Mouse (Mus musculus): ENCODE measurements around the gene Gm4141. TPM values are rescaled to one million over a fixed set of nuclear protein-coding genes. Genes with fewer than 3 reads are reported as not detected.
"Not testable (repeated sequence)": the region's sequence is repeated elsewhere in the genome, so short reads cannot be mapped to it uniquely, and the experiment has no call there.

Gm4141 gene
- polyA plus RNA-seq (2012; ENCODE audit: insufficient read depth, insufficient read length, missing spikeins), result not detected in 2 replicates

GRCm38 (mm10) chr7:20576141-20576540 is at the start of gene Gm4141:
TSS of gene Gm4141 (minus strand) at chr7:20576241.
- H3K27ac ChIP-seq (replicated peaks; ENCODE audit: low read depth, low read length); H3K4me1 ChIP-seq (ENCODE audit: control insufficient read depth, insufficient read depth, insufficient read length, low read length); H3K4me3 ChIP-seq (ENCODE audit: insufficient read depth, low read depth, low read length): not testable (repeated sequence)

- H3K27ac ChIP-seq (replicated peaks; ENCODE audit: low read depth, low read length); H3K4me1 ChIP-seq (ENCODE audit: control insufficient read depth, insufficient read depth, insufficient read length, low read length); H3K4me3 ChIP-seq (ENCODE audit: insufficient read depth, low read depth, low read length): not testable (repeated sequence)
Observed at GRCm38 (mm10) chr7:20598921-20599320, 22.9 kb upstream of the Gm4141 start, which contains the start of gene Gm4513. TSS of gene Gm4513 (minus strand) at chr7:20599021.

DNA sequence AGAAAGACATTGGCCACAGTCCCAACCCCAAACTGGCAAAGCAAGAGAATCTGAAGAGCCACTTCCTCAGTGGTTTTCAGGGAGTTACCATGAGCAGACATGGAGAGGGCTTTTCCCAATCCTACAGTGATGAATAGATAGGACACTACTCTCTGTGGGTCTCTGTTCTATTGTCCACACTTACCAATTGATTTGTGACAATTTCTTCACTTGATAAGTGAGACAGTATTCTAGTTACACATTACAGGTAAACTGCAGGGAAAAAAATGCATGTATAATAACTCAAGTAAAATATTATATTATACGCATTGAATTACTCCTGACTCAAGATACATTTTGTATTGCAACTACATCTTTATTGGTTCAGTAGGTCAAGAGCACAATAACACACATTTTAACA is 30.4 kb downstream of the Gm4141 start, which contains the start of gene Gm5726:
Gm5726 (minus strand) TSS at position 101 of the 400 bp plus-strand sequence.
- not testable (repeated sequence) for H3K4me3 ChIP-seq (ENCODE audit: insufficient read depth, low read depth, low read length); H3K4me1 ChIP-seq (ENCODE audit: control insufficient read depth, insufficient read depth, insufficient read length, low read length); H3K27ac ChIP-seq (replicated peaks; ENCODE audit: low read depth, low read length)

DNA sequence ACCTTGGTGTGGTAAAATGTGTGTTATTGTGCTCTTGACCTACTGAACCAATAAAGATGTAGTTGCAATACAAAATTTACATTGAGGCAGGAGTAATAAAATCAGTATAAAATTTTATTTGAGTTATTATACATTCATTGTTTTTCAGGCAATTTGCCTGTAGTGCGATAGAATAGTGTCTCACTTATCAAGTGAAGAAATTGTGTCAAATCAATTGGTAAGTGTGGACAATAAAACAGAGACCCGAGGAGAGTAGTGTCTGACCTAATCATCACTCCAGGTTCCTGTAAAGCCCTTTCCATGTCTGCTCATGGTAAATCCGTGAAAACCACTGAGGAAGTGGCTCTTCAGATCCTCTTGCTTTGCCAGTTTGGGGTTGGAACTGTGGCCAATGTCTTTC is 42.5 kb downstream of the Gm4141 start, which contains the start of gene Vmn1r104:
Vmn1r104 (plus strand) TSS at position 301 of the 400 bp plus-strand sequence.
- not testable (repeated sequence) for H3K4me3 ChIP-seq (ENCODE audit: insufficient read depth, low read depth, low read length); H3K27ac ChIP-seq (replicated peaks; ENCODE audit: low read depth, low read length); H3K4me1 ChIP-seq (ENCODE audit: control insufficient read depth, insufficient read depth, insufficient read length, low read length)

Other genes starting within 250 kb of the Gm4141 start
- gene Gm4133, start 242.2 kb downstream of the Gm4141 start, polyA plus RNA-seq (2012; ENCODE audit: insufficient read depth, insufficient read length, missing spikeins), result not detected in 2 replicates
- not detected in 2 replicates for gene Gm5728, start 200.8 kb downstream of the Gm4141 start, polyA plus RNA-seq (2012; ENCODE audit: insufficient read depth, insufficient read length, missing spikeins)
- not detected in 2 replicates for gene Vmn1r100, start 158.3 kb downstream of the Gm4141 start, polyA plus RNA-seq (2012; ENCODE audit: insufficient read depth, insufficient read length, missing spikeins)
- gene Vmn1r101, start 133.6 kb downstream of the Gm4141 start, polyA plus RNA-seq (2012; ENCODE audit: insufficient read depth, insufficient read length, missing spikeins), result not detected in 2 replicates
- not detected in 2 replicates for gene Gm10670, start 101.3 kb downstream of the Gm4141 start, polyA plus RNA-seq (2012; ENCODE audit: insufficient read depth, insufficient read length, missing spikeins)
- not detected in 2 replicates for gene Vmn1r103, start 65.7 kb downstream of the Gm4141 start, polyA plus RNA-seq (2012; ENCODE audit: insufficient read depth, insufficient read length, missing spikeins)
- gene Vmn1r104, start 42.4 kb downstream of the Gm4141 start, polyA plus RNA-seq (2012; ENCODE audit: insufficient read depth, insufficient read length, missing spikeins), result not detected in 2 replicates
- not detected in 2 replicates for gene Gm5726, start 30.5 kb downstream of the Gm4141 start, polyA plus RNA-seq (2012; ENCODE audit: insufficient read depth, insufficient read length, missing spikeins)
- gene Gm4513, start 22.8 kb upstream of the Gm4141 start, polyA plus RNA-seq (2012; ENCODE audit: insufficient read depth, insufficient read length, missing spikeins), result not detected in 2 replicates
- gene Vmn1r107, start 92.7 kb upstream of the Gm4141 start, polyA plus RNA-seq (2012; ENCODE audit: insufficient read depth, insufficient read length, missing spikeins), result not detected in 2 replicates
- not detected in 2 replicates for gene Vmn1r111, start 127.0 kb upstream of the Gm4141 start, polyA plus RNA-seq (2012; ENCODE audit: insufficient read depth, insufficient read length, missing spikeins)
- gene Gm10668, start 154.4 kb upstream of the Gm4141 start, polyA plus RNA-seq (2012; ENCODE audit: insufficient read depth, insufficient read length, missing spikeins), result not detected in 2 replicates
- gene Vmn1r112, start 194.9 kb upstream of the Gm4141 start, polyA plus RNA-seq (2012; ENCODE audit: insufficient read depth, insufficient read length, missing spikeins), result not detected in 2 replicates
- gene Vmn1r113, start 211.0 kb upstream of the Gm4141 start, polyA plus RNA-seq (2012; ENCODE audit: insufficient read depth, insufficient read length, missing spikeins), result not detected in 2 replicates
- not detected in 2 replicates for gene Vmn1r114, start 235.9 kb upstream of the Gm4141 start, polyA plus RNA-seq (2012; ENCODE audit: insufficient read depth, insufficient read length, missing spikeins)